Mouse (Mus musculus) liver, postnatal 0 days (tissue): ENCODE measurements around the gene Ctdsp1. TPM values are rescaled to one million over a fixed set of nuclear protein-coding genes. Genes with fewer than 3 reads are reported as not detected.

Source experiments
- ATAC-seq: fragments of 200-750 bp; cut with Nextera tagmentation; 2 replicates; pipeline ENCODE4 v1.8.0; 2017; ENCODE audit warnings: mild to moderate bottlenecking, moderate library complexity
- DNase-seq: peaks from one replicate; pipeline ENCODE4 v3.0.0-alpha.2; 2016
- H3K27ac ChIP-seq: fragments of 300-500 bp; sonication (generic); 2 replicates; pipeline ENCODE4 v1.5.1; 2014; ENCODE audit warnings: antibody characterized with exemption, moderate library complexity, mild to moderate bottlenecking, low read depth
- H3K27me3 ChIP-seq: fragments of 300-500 bp; sonication (generic); 2 replicates; pipeline ENCODE4 v1.6.1; 2014; ENCODE audit warnings: low read length, control low read depth, mixed read lengths; ENCODE audit not compliant: insufficient read depth
- H3K36me3 ChIP-seq: fragments of 300-500 bp; sonication (generic); replicated peaks from 2 replicates; pipeline ENCODE4 v1.6.1; 2014; ENCODE audit warnings: mild to moderate bottlenecking, control low read depth, low read length, moderate library complexity, mixed read lengths; ENCODE audit not compliant: insufficient read depth
- H3K4me1 ChIP-seq: fragments of 300-500 bp; sonication (generic); 2 replicates; pipeline ENCODE4 v1.6.1; 2014; ENCODE audit warnings: antibody characterized with exemption, mild to moderate bottlenecking, control low read depth; ENCODE audit not compliant: insufficient read depth
- H3K4me2 ChIP-seq: fragments of 300-500 bp; sonication (generic); 2 replicates; pipeline ENCODE4 v1.6.1; 2014; ENCODE audit warnings: low read depth, mild to moderate bottlenecking, low read length, moderate library complexity, mixed read lengths
- H3K4me3 ChIP-seq: fragments of 300-500 bp; sonication (generic); 2 replicates; pipeline ENCODE4 v1.5.1; 2014; ENCODE audit warnings: low read depth, low read length
- H3K9ac ChIP-seq: fragments of 300-500 bp; sonication (generic); replicated peaks from 2 replicates; pipeline ENCODE4 v1.6.1; 2014; ENCODE audit warnings: mild to moderate bottlenecking, moderate library complexity
- H3K9me3 ChIP-seq: fragments of 300-500 bp; sonication (generic); 2 replicates; pipeline ENCODE4 v1.6.1; 2016; ENCODE audit warnings: mild to moderate bottlenecking, control low read depth, low read length, mixed read lengths
- CTCF ChIP-seq: sonication (generic); IDR thresholded peaks from 2 replicates; pipeline ENCODE4 v1.5.1; 2016; ENCODE audit warnings: antibody characterized with exemption, low read depth
- EP300 ChIP-seq: IDR thresholded peaks from 2 replicates; pipeline ENCODE4 v1.6.1; 2016; ENCODE audit warnings: antibody characterized with exemption, low read depth, mild to moderate bottlenecking
- whole genome bisulfite sequencing: fragments of 180-500 bp; shearing (Covaris S2); extraction: QIAGEN DNeasy Blood & Tissue Kit; methylation state at CpG from one replicate; pipeline ENCODE4 v1.1.7; 2014; ENCODE audit not compliant: insufficient replicate concordance; 5-methylcytosine and 5-hydroxymethylcytosine counted together
- polyA plus RNA-seq: library from polyadenylated mRNA; unstranded; fragments of >200 nt; fragmentation: Nextera tagmentation; extraction: Ambion mirVana; gene quantifications from 2 replicates; pipeline ENCODE4 v1.2.1, GENCODE M21; 2015

Ctdsp1 gene
- polyA plus RNA-seq, 1 experiment from 2014 or later, result 40.4 TPM

GRCm38 (mm10) chr1:74423147-74423546 lies 31.8 kb downstream of the Ctdsp1 start:
- Histone ChIP-seq H3K4me3 (no peak overlapping the region), H3K9ac (no peak overlapping the region), H3K27ac (no peak overlapping the region), H3K4me2 (no peak overlapping the region), H3K9me3 (no peaks in the 10 kb centered on the region), H3K36me3 (no peaks in the 10 kb centered on the region), H3K4me1 (no peaks in the 10 kb centered on the region), H3K27me3 (no peaks in the 10 kb centered on the region)
- ATAC-seq, result no peak
- 62% methylated on average over 8 of the region's 8 CpGs for WGBS
- TF ChIP-seq CTCF (no peak), EP300 (no peak)
- DNase-seq, result no peak

- no peak for TF ChIP-seq CTCF
- no peak for DNase-seq
- Histone ChIP-seq H3K9me3 (no peaks in the 10 kb centered on the region), H3K4me1 (0 out of 2 replicates have a peak, but pooled peaks cover 3% of the 10 kb centered on the region), H3K9ac (no peak overlapping the region), H3K4me3 (no peak overlapping the region), H3K27me3 (no peaks in the 10 kb centered on the region), H3K4me2 (no peak overlapping the region), H3K27ac (no peak overlapping the region), H3K36me3 (no peaks in the 10 kb centered on the region)
- WGBS, result 26% methylated on average over 7 of the region's 7 CpGs
- ATAC-seq, result no peak
Measured at GRCm38 (mm10) chr1:74425845-74426244, 34.5 kb downstream of the Ctdsp1 start.

- DNase-seq (no peak), ATAC-seq (no peak)
- H3K4me2 ChIP-seq, result no peak overlapping the region
- H3K27ac ChIP-seq, result no peak overlapping the region
- peaks cover 20% of the 10 kb centered on the region for H3K36me3 ChIP-seq
- H3K27me3 ChIP-seq, result no peaks in the 10 kb centered on the region
- TF ChIP-seq EP300 (no peak), CTCF (no peak)
- H3K9me3 ChIP-seq, result no peaks in the 10 kb centered on the region
- H3K4me1 ChIP-seq, result peaks cover 24% of the 10 kb centered on the region
- no peak overlapping the region for H3K4me3 ChIP-seq
- WGBS, result 82% methylated on average over 6 of the region's 6 CpGs
- no peak overlapping the region for H3K9ac ChIP-seq
Measured at GRCm38 (mm10) chr1:74433220-74433619, 41.9 kb downstream of the Ctdsp1 start.

GRCm38 (mm10) chr1:74434596-74434995 lies 43.3 kb downstream of the Ctdsp1 start:
- TF ChIP-seq EP300 (no peak), CTCF (no peak)
- H3K4me2 ChIP-seq, result no peak overlapping the region
- no peak for ATAC-seq
- 62% methylated on average over 5 of the region's 5 CpGs for WGBS
- H3K4me3 ChIP-seq, result no peak overlapping the region
- H3K4me1 ChIP-seq, result peaks cover 23% of the 10 kb centered on the region
- H3K27me3 ChIP-seq, result no peaks in the 10 kb centered on the region
- DNase-seq, result no peak
- H3K9ac ChIP-seq, result no peak overlapping the region
- 0 out of 2 replicates have a peak overlapping the region, but pooled peaks have one; percentile 35 for H3K27ac ChIP-seq
- H3K9me3 ChIP-seq, result no peaks in the 10 kb centered on the region
- H3K36me3 ChIP-seq, result peaks cover 32% of the 10 kb centered on the region

GRCm38 (mm10) chr1:74435563-74435962 lies 44.3 kb downstream of the Ctdsp1 start:
- no peak overlapping the region for H3K4me3 ChIP-seq
- no peak overlapping the region for H3K4me2 ChIP-seq
- DNase-seq (no peak), ATAC-seq (peak; percentile 47; the same call in 1 of the 2 replicates)
- 28% methylated on average over 6 of the region's 6 CpGs for WGBS
- no peaks in the 10 kb centered on the region for H3K27me3 ChIP-seq
- H3K9me3 ChIP-seq, result no peaks in the 10 kb centered on the region
- no peak overlapping the region for H3K9ac ChIP-seq
- TF ChIP-seq CTCF, result no peak
- no peak for TF ChIP-seq EP300
- H3K4me1 ChIP-seq, result peaks cover 22% of the 10 kb centered on the region
- peaks cover 38% of the 10 kb centered on the region for H3K36me3 ChIP-seq
- H3K27ac ChIP-seq, result peak overlapping the region; percentile 49; the same call in 1 of the 2 replicates

GRCm38 (mm10) chr1:74437702-74438427 lies 46.6 kb downstream of the Ctdsp1 start:
- H3K4me2 ChIP-seq, result no peak overlapping the region
- peaks cover 22% of the 10 kb centered on the region for H3K4me1 ChIP-seq
- peaks cover 52% of the 10 kb centered on the region for H3K36me3 ChIP-seq
- no peak for TF ChIP-seq EP300
- TF ChIP-seq CTCF, result no peak
- H3K9me3 ChIP-seq, result no peaks in the 10 kb centered on the region
- H3K4me3 ChIP-seq, result no peak overlapping the region
- 82% methylated on average over 8 of the region's 8 CpGs for WGBS
- ATAC-seq, result peak; percentile 38; the same call in 1 of the 2 replicates
- DNase-seq, result no peak
- 0 out of 2 replicates have a peak overlapping the region, but pooled peaks have one; percentile 13 for H3K9ac ChIP-seq
- no peaks in the 10 kb centered on the region for H3K27me3 ChIP-seq
- no peak overlapping the region; the same call in 1 of the 2 replicates for H3K27ac ChIP-seq
